Mouse (Mus musculus) heart, adult 18-20 months (tissue): Measurements from ENCODE around the gene Kndc1. TPM values are rescaled to one million over a fixed set of nuclear protein-coding genes. Genes with fewer than 3 reads are reported as not detected.

ENCODE experiments used
- DNase-seq, 2 experiments: peaks; one replicate each; pipeline ENCODE4 v3.0.0; 2021 to 2022; ENCODE audit warnings: mixed read lengths in 1 of 2
- microRNA-seq, 2 experiments: library from miRNA; unstranded; fragments of <30 nt; microRNA quantifications; one replicate each; pipeline ENCODE4 v1.2.0; 2022
- total RNA-seq, 2 experiments: library from RNA; stranded (reverse); gene quantifications; 2 replicates each; pipeline ENCODE4 v1.2.3; 2021

Gene Kndc1
- total RNA-seq, 2 experiments from 2014 or later, result 0.26 TPM; not detected in 1

DNA sequence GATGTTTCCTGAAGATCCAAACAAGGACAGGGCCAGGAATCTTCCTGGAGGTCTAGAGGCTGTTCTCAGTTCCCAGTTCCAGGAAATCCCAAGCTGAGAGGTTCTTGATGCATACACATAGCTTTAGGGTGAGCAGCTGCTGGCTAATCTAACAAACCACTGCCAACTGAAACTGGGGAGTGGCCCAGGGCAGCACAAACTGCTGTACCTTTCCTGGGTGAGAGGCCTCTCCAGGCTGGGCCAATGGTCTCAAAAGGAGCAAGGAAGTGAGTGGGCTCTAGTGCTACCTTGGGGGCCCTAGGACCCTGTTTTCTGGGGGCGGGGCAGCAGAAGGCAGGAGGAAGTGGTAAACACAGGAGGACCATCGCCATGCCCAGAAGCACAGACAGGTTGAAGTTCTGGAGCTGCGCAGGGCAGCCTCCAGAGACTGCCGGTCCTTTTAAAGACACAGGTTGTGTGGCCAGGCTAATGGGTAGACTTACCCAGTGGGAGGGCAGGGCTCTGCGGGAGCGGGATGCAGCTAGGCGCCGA lies 96.4 kb downstream of the Kndc1 start:
- no peak for DNase-seq

Small RNA genes lying within 50 kb of the gene (microRNA-seq; reads per million reads assigned to microRNA genes)
- gene Mir202 (0 to 0.38 reads per million in 2 experiments), gene Mir7062 (0 reads per million in 2 experiments), gene mmu-mir-7686 (0 reads per million in 2 experiments)

Other genes starting within 250 kb of the Kndc1 start
- under 1 TPM in 1 of 2 experiments, not detected in 1; 0.21 TPM for gene Cfap46, start 210.9 kb upstream of the Kndc1 start, total RNA-seq
- under 1 TPM in 1 of 2 experiments, not detected in 1; 0.05 TPM for gene Adgra1, start 60.5 kb upstream of the Kndc1 start, total RNA-seq
- not detected for gene Utf1, start 49.1 kb downstream of the Kndc1 start, total RNA-seq
- not detected for gene 6430531B16Rik, start 84.1 kb downstream of the Kndc1 start, total RNA-seq
- 1 to 10 TPM in 1 of 2 experiments, under 1 TPM in 1; 0.37 to 2.1 TPM for gene Adam8, start 97.9 kb downstream of the Kndc1 start, total RNA-seq
- 1 to 10 TPM; 7.5 to 8.4 TPM for gene Zfp511, start 141.7 kb downstream of the Kndc1 start, total RNA-seq
- gene Tubgcp2, start 142.0 kb downstream of the Kndc1 start, total RNA-seq, result 10 to 100 TPM; 31.9 to 35.4 TPM
- not detected for gene Msx3, start 154.4 kb downstream of the Kndc1 start, total RNA-seq
- gene Caly, start 187.9 kb downstream of the Kndc1 start, total RNA-seq, result not detected
- not detected for gene Prap1, start 198.7 kb downstream of the Kndc1 start, total RNA-seq
- gene Fuom, start 207.7 kb downstream of the Kndc1 start, total RNA-seq, result 10 to 100 TPM; 76.2 to 87.2 TPM
- gene Paox, start 221.1 kb downstream of the Kndc1 start, total RNA-seq, result 1 to 10 TPM; 3.6 to 5.5 TPM
- 100 to 1,000 TPM; 512 to 515 TPM for gene Echs1, start 221.8 kb downstream of the Kndc1 start, total RNA-seq
- gene Mtg1, start 242.9 kb downstream of the Kndc1 start, total RNA-seq, result 10 to 100 TPM; 28.5 to 34.2 TPM